Mouse (Mus musculus) embryonic facial prominence, embryonic 12.5 days (tissue): ENCODE measurements around the gene Dyrk3. TPM values are rescaled to one million over a fixed set of nuclear protein-coding genes. Genes with fewer than 3 reads are reported as not detected.

Experiments
- polyA plus RNA-seq: library from polyadenylated mRNA; unstranded; fragments of >200 nt; fragmentation: Nextera tagmentation; extraction: Ambion mirVana; gene quantifications from 2 replicates; pipeline ENCODE4 v1.2.1, GENCODE M21; 2016

The Dyrk3 gene
- polyA plus RNA-seq, 1 experiment from 2014 or later, result 8.7 TPM

Other genes starting within 250 kb of the Dyrk3 start
- gene Il20, start 226.9 kb downstream of the Dyrk3 start, polyA plus RNA-seq, result not detected in 2 replicates
- gene Il19, start 198.2 kb downstream of the Dyrk3 start, polyA plus RNA-seq, result 0.33 and 0.46 TPM in 2 replicates
- not detected in 2 replicates for gene Il10, start 118.5 kb downstream of the Dyrk3 start, polyA plus RNA-seq
- gene Mapkapk2, start 40.5 kb downstream of the Dyrk3 start, polyA plus RNA-seq, result 62.3 and 63.1 TPM in 2 replicates
- gene Eif2d, start 14.8 kb upstream of the Dyrk3 start, polyA plus RNA-seq, result 66.6 and 67.7 TPM in 2 replicates
- gene Rassf5, start 106.9 kb upstream of the Dyrk3 start, polyA plus RNA-seq, result 1.1 and 2.1 TPM in 2 replicates
- 2.6 and 2.7 TPM in 2 replicates for gene Ikbke, start 141.3 kb upstream of the Dyrk3 start, polyA plus RNA-seq